9 mouse cellular contexts compared by ENCODE assay signal in genomic region chr2:3714511-3714910, GRCm38 (mm10).
DNase-seq lines count a peak whose midpoint lies in the region; ATAC-seq and TF ChIP-seq lines count a peak whose summit lies in the region.
"Had no signal": no experiment of that assay in that cellular context is flagged by ENCODE, and none has a peak within 500 bp of the region (broad histone marks: within the 10 kb centered on the region; RNA-seq: fewer than 3 reads in every experiment).

No protein-coding gene starts in this region.

- peak overlapping the region; percentile 91 for H3K9ac ChIP-seq in heart, embryonic 16.5 days (ENCODE audit: low read length)
- H3K9ac ChIP-seq in MEL (ENCODE audit: control insufficient read depth, low read depth, low read length, poor library complexity, severe bottlenecking) = peak overlapping the region; percentile 97

- no peaks in the 10 kb centered on the region for H3K27me3 ChIP-seq in heart, embryonic 16.5 days (ENCODE audit: control insufficient read depth, insufficient read depth, low read length)
- H3K27me3 ChIP-seq in MEL (ENCODE audit: control insufficient read depth in 1 of 2, insufficient read depth in 2 of 2, low read length in 2 of 2) = no peaks in the 10 kb centered on the region
- H3K27me3 ChIP-seq in hindbrain, embryonic 10.5 days (ENCODE audit: insufficient read depth, poor library complexity, severe bottlenecking) = no peaks in the 10 kb centered on the region

- H3K4me3 ChIP-seq in heart, embryonic 16.5 days (ENCODE audit: low read length) = peak overlapping the region; percentile 88
- H3K4me3 ChIP-seq in MEL (ENCODE audit: control insufficient read depth in 1 of 2, insufficient read depth in 1 of 2, low read depth in 2 of 2, low read length in 2 of 2) (peak overlapping the region in 1 of 2 experiments; percentile 98; a peak in 3 of 4 replicates), macrophage (ENCODE audit: inconsistent target) (peak overlapping the region; percentile 42)
- H3K4me3 ChIP-seq in hindbrain, embryonic 10.5 days = peak overlapping the region; percentile 96

- intact Hi-C loops in heart, postnatal 10 days (cut with DNase I) = loop anchor here (5.0 kb wide), 1 partner anchor 167 kb away; no protein-coding TSS in a partner anchor

- no peak for ATAC-seq in heart, embryonic 16.5 days (replicated peaks; ENCODE audit: extremely low read depth, insufficient read depth, low FRiP score)

- H3K9me3 ChIP-seq in heart, embryonic 16.5 days (replicated peaks; ENCODE audit: control insufficient read depth, low read length) = no peaks in the 10 kb centered on the region
- H3K9me3 ChIP-seq in MEL (replicated peaks; ENCODE audit: insufficient read depth, low read length) = no peaks in the 10 kb centered on the region
- H3K9me3 ChIP-seq in hindbrain, embryonic 10.5 days = no peaks in the 10 kb centered on the region
- H3K9me3 ChIP-seq: G1E had no signal

- H3K4me2 ChIP-seq in heart, embryonic 16.5 days (ENCODE audit: low read depth, low read length) = peak overlapping the region; percentile 84

- TF ChIP-seq CTCF in MEL (IDR thresholded peaks at IDR 0.05 in 2 of 3, conservative IDR thresholded peaks at IDR 0.05 in 1 of 3; ENCODE audit: control insufficient read depth in 1 of 3, insufficient read depth in 1 of 3, low read depth in 2 of 3, low read length in 3 of 3, poor library complexity in 1 of 3, severe bottlenecking in 1 of 3) = no peak

- TF ChIP-seq RAD21 in MEL (IDR thresholded peaks at IDR 0.05; ENCODE audit: low read depth, low read length) = no peak

- H3K27ac ChIP-seq in heart, embryonic 16.5 days (ENCODE audit: low read length) = no peak overlapping the region
- no peak overlapping the region for H3K27ac ChIP-seq in MEL (ENCODE audit: control insufficient read depth, low read depth, low read length)
- peak overlapping the region; percentile 98 for H3K27ac ChIP-seq in hindbrain, embryonic 10.5 days
- no peak overlapping the region for H3K27ac ChIP-seq in macrophage

- no peak for DNase-seq in heart, postnatal 10 days
- no peak for DNase-seq in MEL (ENCODE audit: low read depth, low spot score)
- DNase-seq in hindbrain, embryonic 10.5 days (ENCODE audit: low spot score) = no peak
- no peak for DNase-seq in retina, embryonic 14.5 days (ENCODE audit: low spot score)
- DNase-seq in Muller cell, postnatal 12 days (ENCODE audit: inconsistent ontology term) = no peak
- DNase-seq in spleen, postnatal 4 days (ENCODE audit: low spot score in 2 of 2) = no peak

- H3K79me2 ChIP-seq in MEL (ENCODE audit: control insufficient read depth, insufficient read depth, low read length, poor library complexity) (peaks cover 14% of the 10 kb centered on the region), macrophage (ENCODE audit: inconsistent target) (peaks cover 57% of the 10 kb centered on the region)

- TF ChIP-seq EP300 in MEL (IDR thresholded peaks at IDR 0.05; ENCODE audit: low read depth in 1 of 2, low read length in 2 of 2) = no peak

- H3K4me1 ChIP-seq in heart, embryonic 16.5 days (ENCODE audit: control insufficient read depth, insufficient read depth, low read length) = peaks cover 17% of the 10 kb centered on the region
- peaks cover 8 to 11% of the 10 kb centered on the region in 2 experiments for H3K4me1 ChIP-seq in MEL (ENCODE audit: control insufficient read depth in 1 of 2, insufficient read depth in 2 of 2, low read length in 2 of 2)
- peaks cover 46% of the 10 kb centered on the region for H3K4me1 ChIP-seq in hindbrain, embryonic 10.5 days (replicated peaks)

- no peak for TF ChIP-seq POLR2A in MEL (IDR thresholded peaks at IDR 0.05; ENCODE audit: control insufficient read depth in 1 of 2, insufficient read depth in 1 of 2, low read depth in 1 of 2, low read length in 2 of 2, poor library complexity in 1 of 2)

- no peaks in the 10 kb centered on the region for H3K36me3 ChIP-seq in heart, embryonic 16.5 days (ENCODE audit: control insufficient read depth, insufficient read depth)
- peaks cover 0 to 12% of the 10 kb centered on the region in 2 experiments; a peak in 2 of 4 replicates for H3K36me3 ChIP-seq in MEL (ENCODE audit: control insufficient read depth in 1 of 2, insufficient read depth in 2 of 2, low read length in 2 of 2)
- no peaks in the 10 kb centered on the region for H3K36me3 ChIP-seq in hindbrain, embryonic 10.5 days
- no peaks in the 10 kb centered on the region for H3K36me3 ChIP-seq in macrophage (ENCODE audit: inconsistent target)

- WGBS in heart, embryonic 16.5 days = 37% methylated on average over 1 of the region's 1 CpGs
- 57% methylated on average over 1 of the region's 1 CpGs for WGBS in hindbrain, embryonic 10.5 days
- WGBS in macrophage (ENCODE audit: missing documents) = 0% methylated on average over 1 of the region's 1 CpGs

TF ChIP-seq in MEL, 35 proteins besides CTCF, POLR2A, EP300 and RAD21:
- TF ChIP-seq NRF1 (IDR thresholded peaks at IDR 0.05; ENCODE audit: insufficient read depth, low read depth, low read length, poor library complexity, severe bottlenecking) (no peak), SIN3A (IDR thresholded peaks at IDR 0.05; ENCODE audit: low read length) (0 out of 2 replicates have a peak, but pooled peaks have one; percentile 1), USF1 (IDR thresholded peaks at IDR 0.05; ENCODE audit: low read depth, low read length) (no peak), MAZ (IDR thresholded peaks at IDR 0.05; ENCODE audit: low read depth, low read length) (no peak), ELF1 (IDR thresholded peaks at IDR 0.05; ENCODE audit: low read depth, low read length) (no peak)
